Mouse (Mus musculus) fibroblast of lung, adult 2 months (primary cell): Measurements from ENCODE around the gene Parp2.
"Not testable (repeated sequence)": the region's sequence is repeated elsewhere in the genome, so short reads cannot be mapped to it uniquely, and the experiment has no call there.

Source experiments
- DNase-seq: peaks from one replicate; pipeline ENCODE4 v3.0.0-alpha.2; 2011; ENCODE audit warnings: low read depth

The Parp2 gene

DNA sequence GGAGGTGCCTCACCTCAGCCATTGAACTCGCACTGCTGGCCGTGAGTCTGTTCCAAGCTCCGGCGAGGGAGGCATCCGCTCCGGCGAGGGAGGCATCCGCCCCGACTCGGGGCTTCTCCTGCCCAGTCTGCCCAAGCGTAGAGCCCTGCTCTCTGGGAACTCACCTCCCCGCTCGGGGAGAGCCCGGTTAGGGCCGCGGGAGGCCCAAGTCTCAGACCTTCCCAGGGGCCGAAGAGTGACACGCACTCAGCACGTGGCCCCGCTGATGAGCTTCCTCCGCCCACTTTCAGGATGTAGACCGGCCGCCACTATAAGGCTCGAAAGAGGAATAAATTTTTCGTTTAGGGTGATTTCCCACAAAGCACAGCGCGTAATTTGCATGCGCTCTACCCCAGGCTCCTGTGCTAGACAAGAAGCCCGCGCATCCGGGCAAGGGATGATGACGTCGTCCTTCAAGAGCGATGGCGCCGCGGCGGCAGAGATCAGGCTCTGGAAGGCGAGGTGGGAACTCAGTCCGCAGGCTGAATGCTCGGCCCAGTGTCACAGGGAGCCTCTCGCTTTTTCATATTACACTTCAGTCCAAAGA is at the start of gene Parp2, which contains the start of gene Ccnb1ip1:
Gene Parp2 (plus strand): TSS at position 355 of the 586 bp plus-strand sequence.
Gene Ccnb1ip1 (minus strand): TSS at position 246 of the 586 bp plus-strand sequence.
- peak; percentile 99 for DNase-seq

DNA sequence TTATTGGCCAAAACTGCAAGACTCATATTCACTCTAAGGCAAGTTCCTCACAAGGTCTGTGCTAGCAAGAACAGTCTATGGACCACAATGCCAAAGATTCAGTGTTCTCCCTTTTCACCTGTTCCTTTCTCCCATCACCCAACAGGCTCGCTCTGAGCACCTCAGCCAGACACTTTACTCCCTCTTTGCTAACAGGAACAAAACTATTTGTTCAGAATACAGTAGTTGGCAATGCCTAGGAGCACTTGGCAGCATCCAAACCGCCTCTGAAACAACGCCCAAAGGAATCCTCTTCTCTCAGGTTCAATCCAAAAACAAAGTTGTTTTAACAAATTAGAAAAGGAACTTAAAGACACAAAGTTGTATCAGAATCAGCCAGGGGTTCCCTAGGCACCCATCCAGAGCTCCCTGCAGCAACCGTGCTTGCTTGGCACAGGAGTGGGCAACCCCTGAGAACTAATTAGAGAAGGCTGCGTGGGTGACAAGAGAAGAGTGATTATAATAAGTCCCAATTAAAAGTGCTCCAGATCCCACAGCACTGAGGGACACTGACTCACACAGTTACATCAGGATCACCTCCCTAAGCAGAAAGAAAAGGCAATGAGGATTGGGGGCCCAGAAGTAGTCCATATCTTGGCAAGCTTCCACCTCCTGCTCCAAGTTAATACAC is 49.1 kb upstream of the Parp2 start:
- no peak for DNase-seq

- DNase-seq: no peak
Measured at GRCm38 (mm10) chr14:50765736-50766135, 41.9 kb upstream of the Parp2 start.

GRCm38 (mm10) chr14:50771342-50771741 is 36.3 kb upstream of the Parp2 start:
- DNase-seq: no peak

- no peak for DNase-seq
Measured at GRCm38 (mm10) chr14:50782166-50782565, 25.5 kb upstream of the Parp2 start.

DNA sequence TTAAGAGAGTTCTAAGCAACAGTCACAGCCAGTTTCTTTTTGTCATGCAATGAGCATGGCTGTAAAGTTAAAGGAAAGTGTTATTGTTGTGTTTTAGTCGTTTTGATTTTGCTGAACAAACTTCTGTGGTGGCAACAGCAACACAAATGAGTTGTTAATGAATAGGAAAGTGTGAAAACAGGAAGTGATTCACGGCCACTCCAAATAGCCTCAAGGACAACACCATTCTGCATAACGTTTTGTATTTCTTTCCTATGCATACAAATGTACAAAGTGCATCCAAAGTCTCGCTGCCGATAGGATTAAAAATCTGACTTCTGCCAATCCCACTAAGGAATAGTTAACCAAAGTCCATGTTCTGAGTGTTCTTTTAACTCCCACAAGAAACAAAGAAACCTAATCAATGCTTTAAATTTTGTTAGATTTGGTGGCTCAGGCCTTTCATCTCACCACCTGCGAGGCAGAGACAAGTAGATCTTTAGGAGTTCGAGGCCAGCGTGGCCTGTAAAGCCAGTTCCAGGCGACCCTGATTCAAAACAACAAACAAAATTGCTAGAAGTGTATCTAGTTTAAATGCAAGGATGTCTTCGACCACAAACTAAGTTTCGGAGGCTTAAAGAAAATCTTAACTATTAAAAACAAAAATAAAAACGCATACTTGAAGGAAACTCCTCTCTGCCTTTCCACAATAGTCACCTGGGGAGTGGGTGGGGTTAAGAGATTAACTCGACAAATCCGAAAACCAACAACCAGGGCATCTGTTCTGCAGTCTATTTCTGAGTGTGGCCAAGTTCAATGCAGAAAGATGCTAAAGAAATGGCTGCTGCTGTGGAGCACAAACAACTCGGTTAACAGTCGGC is 23.0 kb upstream of the Parp2 start:
- DNase-seq: no peak

- DNase-seq: peak; percentile 72
Measured at GRCm38 (mm10) chr14:50785251-50785637, 22.4 kb upstream of the Parp2 start, which contains the start of gene Ttc5. Gene Ttc5 (minus strand): TSS chr14:50785519.

DNA sequence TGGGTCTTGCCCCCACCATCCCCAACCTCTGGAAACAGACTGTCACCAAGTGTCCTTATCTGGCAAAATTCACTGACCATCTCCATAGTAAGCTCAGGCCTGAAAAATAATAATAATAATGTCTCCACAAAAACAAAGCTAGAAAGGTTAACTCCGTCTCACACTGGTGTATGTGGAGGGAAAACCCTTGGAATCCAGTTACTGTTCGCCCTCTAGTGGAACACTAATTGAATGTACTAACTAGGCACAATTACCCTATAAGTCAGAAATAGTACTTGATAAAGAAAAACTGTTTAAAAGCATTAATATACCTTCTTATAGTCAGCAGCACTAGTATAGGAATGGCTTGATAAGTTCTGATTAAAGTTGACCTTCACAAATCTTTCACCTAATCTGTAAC is 19.5 kb upstream of the Parp2 start:
- DNase-seq: no peak

DNA sequence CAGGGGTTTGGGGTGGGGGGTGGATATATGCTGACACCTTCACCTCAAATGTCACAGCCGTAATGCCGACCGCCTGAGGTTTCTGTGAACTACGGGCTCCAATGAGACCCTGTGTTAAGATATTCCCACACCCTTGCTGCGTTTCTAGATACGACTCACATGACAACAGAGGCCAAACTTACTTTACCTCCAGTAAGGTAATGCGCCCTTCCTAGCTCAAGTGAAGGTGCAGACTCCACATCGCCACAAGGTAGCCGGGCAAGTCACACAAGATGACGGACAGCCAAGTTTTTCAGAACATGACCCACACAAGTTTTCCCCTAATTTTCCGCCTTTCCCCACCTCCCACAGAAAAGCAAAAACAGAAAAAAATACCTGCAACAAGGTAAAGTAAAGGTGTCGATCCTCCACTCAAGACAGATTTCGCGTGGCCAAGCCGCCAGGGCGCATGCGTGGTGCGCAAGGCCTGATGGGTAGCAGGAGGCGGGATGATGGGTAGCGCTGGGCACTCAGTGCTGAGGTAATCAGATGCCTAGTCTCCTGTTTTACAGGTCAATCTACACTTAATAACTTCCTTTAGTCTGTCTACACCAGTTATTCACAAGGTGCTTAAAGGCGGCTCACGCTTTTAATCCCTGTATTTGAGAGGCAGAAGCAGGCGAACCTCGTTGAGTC is 12.2 kb upstream of the Parp2 start:
- no peak for DNase-seq

GRCm38 (mm10) chr14:50795965-50796364 is 11.7 kb upstream of the Parp2 start:
- no peak for DNase-seq

- no peak for DNase-seq
Measured at GRCm38 (mm10) chr14:50796464-50796863, 11.2 kb upstream of the Parp2 start.

DNA sequence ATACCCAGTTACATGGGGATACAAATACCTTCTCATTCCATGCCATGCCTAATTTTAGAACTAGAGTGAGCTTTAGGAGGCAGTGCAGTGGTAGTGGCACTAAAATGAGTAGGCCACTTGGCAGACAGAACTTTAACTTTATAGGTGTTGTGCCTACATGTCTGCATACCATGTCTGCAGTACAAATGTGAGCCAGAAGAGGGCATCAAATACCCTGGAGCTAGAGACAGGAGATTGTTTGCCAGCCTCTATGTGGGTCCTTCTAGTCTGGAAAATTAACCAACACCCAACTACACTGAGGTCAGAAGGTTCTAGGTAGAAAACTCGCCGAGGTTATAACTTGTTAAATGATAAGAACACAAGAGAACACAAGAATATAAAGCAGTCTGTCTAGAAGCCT is 9.1 kb upstream of the Parp2 start:
- DNase-seq: no peak

- DNase-seq: no peak
Measured at GRCm38 (mm10) chr14:50799502-50800259, 8.0 kb upstream of the Parp2 start.

DNA sequence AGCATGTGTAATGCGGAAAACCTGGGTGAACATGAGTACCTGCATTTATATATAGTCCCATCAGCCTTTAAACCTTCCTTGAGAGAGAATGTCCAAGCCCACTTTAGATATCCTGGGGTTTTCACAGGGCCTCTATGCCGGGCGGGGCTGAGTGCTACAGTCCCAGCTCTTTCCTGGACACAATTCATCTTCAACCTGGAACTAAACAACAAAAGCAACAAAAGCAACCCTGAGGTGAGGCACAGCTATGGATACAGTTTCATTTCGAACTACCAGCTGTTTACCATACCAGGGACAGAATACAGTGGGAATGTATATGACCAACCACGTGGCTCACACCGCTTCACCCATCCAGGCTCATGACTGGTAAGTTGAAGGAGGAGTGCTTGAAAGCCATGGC is 5.2 kb upstream of the Parp2 start:
- DNase-seq: no peak

DNA sequence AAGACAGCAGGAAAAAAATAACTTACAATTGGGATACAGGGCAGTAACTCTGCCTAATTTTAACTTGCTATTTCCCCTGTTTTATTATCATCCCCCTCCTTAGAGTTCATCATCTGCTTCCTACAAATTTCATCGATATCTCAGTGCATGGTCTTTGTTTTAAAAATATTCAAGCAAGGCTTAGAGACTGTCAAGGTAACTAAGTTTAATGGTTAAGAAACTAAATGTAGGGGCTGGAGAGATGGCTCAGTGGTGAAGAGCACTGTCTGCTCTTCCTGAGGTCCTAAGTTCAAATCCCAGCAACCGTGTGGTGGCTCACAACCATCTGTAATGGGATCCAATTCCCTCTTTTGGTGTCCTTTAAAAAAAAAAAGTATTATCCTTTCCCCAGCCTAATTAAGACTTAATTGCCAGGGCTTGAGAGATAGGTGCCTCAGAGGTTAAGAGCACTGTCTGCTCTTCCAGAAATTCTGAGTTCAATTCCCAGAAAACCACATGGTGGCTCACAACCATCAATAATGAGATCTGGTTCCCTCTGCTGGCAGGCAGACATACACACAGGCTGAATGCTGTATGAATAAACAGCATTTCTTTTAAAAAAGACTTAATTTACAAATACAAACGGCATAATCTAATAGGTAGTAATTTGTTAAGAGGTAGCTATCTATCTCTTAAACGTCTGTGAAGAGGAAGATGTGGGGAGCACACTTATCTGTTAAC is 4.6 kb upstream of the Parp2 start:
- DNase-seq: no peak

DNA sequence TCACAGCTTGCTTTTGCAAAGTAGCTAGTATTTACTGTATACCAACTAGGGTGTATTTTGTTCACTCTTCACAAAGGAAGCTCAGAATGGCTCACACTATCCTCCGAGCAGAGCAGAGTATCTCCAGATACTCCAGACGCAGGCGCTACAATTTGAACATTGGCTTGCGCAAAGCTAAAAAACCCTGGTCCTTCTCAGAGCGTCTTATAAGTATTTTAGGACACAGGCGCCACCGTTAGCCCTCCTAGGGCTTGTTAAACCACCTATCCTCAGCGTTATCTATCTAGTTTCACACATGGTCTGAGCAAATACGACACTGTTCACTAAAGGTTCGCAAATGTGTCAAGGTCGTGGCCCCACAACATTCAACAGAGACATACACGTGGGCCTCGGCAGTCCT is 3.0 kb upstream of the Parp2 start:
- DNase-seq: no peak

GRCm38 (mm10) chr14:50806469-50806868 is 1.2 kb upstream of the Parp2 start:
- DNase-seq: not testable (repeated sequence)

- DNase-seq: no peak
Measured at GRCm38 (mm10) chr14:50813060-50813459, 5.4 kb downstream of the Parp2 start.

GRCm38 (mm10) chr14:50823240-50823639 is 15.6 kb downstream of the Parp2 start:
- DNase-seq: no peak

DNA sequence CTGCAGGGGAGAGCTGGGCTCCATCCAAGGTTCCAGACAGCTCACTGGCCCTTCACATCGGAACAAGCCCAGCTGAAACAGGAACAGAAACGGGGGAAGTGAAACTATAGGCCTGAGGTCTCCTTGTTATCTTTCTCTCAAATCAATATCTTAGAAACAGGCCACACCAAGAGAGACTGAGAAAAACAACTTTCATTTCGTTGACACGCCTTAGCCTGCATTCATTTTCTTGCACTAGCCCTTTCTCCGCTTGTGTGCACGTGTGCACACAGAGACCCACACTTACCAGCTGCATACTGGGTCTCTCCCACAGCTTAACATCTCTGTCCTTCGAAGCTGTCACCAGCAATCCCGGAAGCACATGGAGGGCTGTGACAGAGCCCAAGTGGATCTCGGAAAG is 16.6 kb downstream of the Parp2 start:
- DNase-seq: no peak

GRCm38 (mm10) chr14:50826579-50826978 is 18.9 kb downstream of the Parp2 start:
- no peak for DNase-seq
